Mouse (Mus musculus) heart, adult 8-10 months (tissue): ENCODE measurements around the gene Fam241b. TPM values are rescaled to one million over a fixed set of nuclear protein-coding genes. Genes with fewer than 3 reads are reported as not detected.

Experiments used
- DNase-seq: peaks from one replicate; pipeline ENCODE4 v3.0.0; 2022; ENCODE audit warnings: low spot score
- total RNA-seq, 4 experiments: library from RNA; stranded (reverse); gene quantifications; 2 replicates each; pipeline ENCODE4 v1.2.4; 2022

Fam241b gene
- total RNA-seq, 4 experiments from 2014 or later = 4.1 to 5.5 (median 5.3) TPM

GRCm38 (mm10) chr10:62132691-62133281 is 10.9 kb downstream of the Fam241b start, which contains the start of gene Neurog3:
Neurog3 (plus strand) TSS chr10:62133090.
- DNase-seq = no peak

- DNase-seq = no peak
These were observed 15.3 kb downstream of the Fam241b start for GRCm38 (mm10) chr10:62128316-62128951.

- no peak for DNase-seq
These were observed 15.9 kb downstream of the Fam241b start for GRCm38 (mm10) chr10:62127711-62128231.

- no peak for DNase-seq
These were observed 16.6 kb downstream of the Fam241b start for GRCm38 (mm10) chr10:62127137-62127536.

- DNase-seq = no peak
These were observed 29.7 kb downstream of the Fam241b start for GRCm38 (mm10) chr10:62113865-62114647.

- no peak for DNase-seq
These were observed 32.5 kb downstream of the Fam241b start for GRCm38 (mm10) chr10:62111207-62111576.

GRCm38 (mm10) chr10:62110504-62111206 is 33.1 kb downstream of the Fam241b start:
- peak; percentile 63 for DNase-seq

GRCm38 (mm10) chr10:62107048-62107447 is 36.7 kb downstream of the Fam241b start:
- DNase-seq = no peak

- DNase-seq = peak; percentile 42
These were observed 38.7 kb downstream of the Fam241b start for GRCm38 (mm10) chr10:62104835-62105576.

GRCm38 (mm10) chr10:62101504-62102439 is 41.9 kb downstream of the Fam241b start:
- peak; percentile 42 for DNase-seq

GRCm38 (mm10) chr10:62099749-62100403 is 43.8 kb downstream of the Fam241b start:
- DNase-seq = no peak

- no peak for DNase-seq
These were observed 49.3 kb downstream of the Fam241b start for GRCm38 (mm10) chr10:62094401-62094800.

GRCm38 (mm10) chr10:62093903-62094302 is 49.8 kb downstream of the Fam241b start:
- DNase-seq = no peak

- DNase-seq = no peak
These were observed 54.2 kb downstream of the Fam241b start for GRCm38 (mm10) chr10:62089486-62089885.

GRCm38 (mm10) chr10:62089071-62089470 is 54.6 kb downstream of the Fam241b start:
- DNase-seq = no peak

- no peak for DNase-seq
These were observed 55.3 kb downstream of the Fam241b start for GRCm38 (mm10) chr10:62088411-62088810.

- DNase-seq = no peak
These were observed 56.9 kb downstream of the Fam241b start for GRCm38 (mm10) chr10:62086826-62087225.

- no peak for DNase-seq
These were observed 57.7 kb downstream of the Fam241b start for GRCm38 (mm10) chr10:62086044-62086443.
